Mouse (Mus musculus): ENCODE measurements at regions not wholly inside any gene's neighbourhood (a gene's known extent, or its start where the extent isn't known, plus 50 kb on each side); places are given as distances from the start of the nearest gene placed in this dataset.

GRCm38 (mm10) chr17:14539651-14540050 lies 154.4 kb downstream of the Thbs2 start:
- no peak for DNase-seq

- no peak for DNase-seq
These were observed 154.8 kb downstream of the Thbs2 start for GRCm38 (mm10) chr17:14539191-14539590.

GRCm38 (mm10) chr17:14538527-14538926 lies 155.5 kb downstream of the Thbs2 start:
- no peak for DNase-seq

- DNase-seq: no peak
These were observed 161.1 kb downstream of the Thbs2 start for GRCm38 (mm10) chr17:14532979-14533314.

GRCm38 (mm10) chr17:14532298-14532978 lies 161.6 kb downstream of the Thbs2 start:
- DNase-seq: no peak

- DNase-seq: no peak
These were observed 162.2 kb downstream of the Thbs2 start for GRCm38 (mm10) chr17:14531796-14532195.

- no peak for DNase-seq
These were observed 166.3 kb downstream of the Thbs2 start for GRCm38 (mm10) chr17:14527691-14528090.

GRCm38 (mm10) chr17:14525255-14525654 lies 168.8 kb downstream of the Thbs2 start:
- no peak for DNase-seq

- DNase-seq: peak; percentile 66
These were observed 169.4 kb downstream of the Thbs2 start for GRCm38 (mm10) chr17:14524426-14525236.

- DNase-seq: no peak
These were observed 172.0 kb downstream of the Thbs2 start for GRCm38 (mm10) chr17:14522011-14522410.

- peak; percentile 72 for DNase-seq
These were observed 173.5 kb downstream of the Thbs2 start for GRCm38 (mm10) chr17:14520565-14520964.

GRCm38 (mm10) chr17:14519367-14519766 lies 174.7 kb downstream of the Thbs2 start:
- DNase-seq: no peak

- DNase-seq: no peak
These were observed 175.8 kb downstream of the Thbs2 start for GRCm38 (mm10) chr17:14518216-14518615.

- no peak for DNase-seq
These were observed 176.7 kb downstream of the Thbs2 start for GRCm38 (mm10) chr17:14517368-14517767.

- DNase-seq: peak; percentile 73
These were observed 177.9 kb downstream of the Thbs2 start for GRCm38 (mm10) chr17:14516097-14516496.

GRCm38 (mm10) chr17:14513454-14513853 lies 180.6 kb downstream of the Thbs2 start:
- no peak for DNase-seq

- no peak for DNase-seq
These were observed 183.5 kb downstream of the Thbs2 start for GRCm38 (mm10) chr17:14510486-14510885.

- DNase-seq: no peak
These were observed 186.9 kb downstream of the Thbs2 start for GRCm38 (mm10) chr17:14507111-14507510.

- no peak for DNase-seq
These were observed 187.9 kb downstream of the Thbs2 start for GRCm38 (mm10) chr17:14506123-14506522.

GRCm38 (mm10) chr17:14505415-14505814 lies 188.6 kb downstream of the Thbs2 start:
- DNase-seq: peak; percentile 61

GRCm38 (mm10) chr17:14503670-14504069 lies 190.4 kb downstream of the Thbs2 start:
- no peak for DNase-seq

GRCm38 (mm10) chr17:14501341-14501740 lies 192.7 kb downstream of the Thbs2 start:
- DNase-seq: no peak

GRCm38 (mm10) chr17:14497086-14497485 lies 196.9 kb downstream of the Thbs2 start:
- no peak for DNase-seq

GRCm38 (mm10) chr17:14493751-14494320 lies 200.2 kb downstream of the Thbs2 start:
- no peak for DNase-seq
